Mouse (Mus musculus) adrenal gland, adult 2 months (tissue): Measurements from ENCODE around the gene Mtmr14. TPM values are rescaled to one million over a fixed set of nuclear protein-coding genes. Genes with fewer than 3 reads are reported as not detected.

Source experiments
- DNase-seq: peaks from one replicate; pipeline ENCODE4 v3.0.0; 2021
- polyA plus RNA-seq: library from polyadenylated mRNA; depleted of rRNA; stranded (reverse); fragments of >200 nt; gene quantifications from 2 replicates; pipeline ENCODE4 v1.2.3, GENCODE M21; 2012; rRNA removed
- total RNA-seq, 2 experiments: library from RNA; stranded (reverse); gene quantifications; 2 replicates each; pipeline ENCODE4 v1.2.3; 2021

Gene Mtmr14
- total and polyA plus RNA-seq, 3 experiments, result 14.8 to 47.1 (median 23.8) TPM

DNA sequence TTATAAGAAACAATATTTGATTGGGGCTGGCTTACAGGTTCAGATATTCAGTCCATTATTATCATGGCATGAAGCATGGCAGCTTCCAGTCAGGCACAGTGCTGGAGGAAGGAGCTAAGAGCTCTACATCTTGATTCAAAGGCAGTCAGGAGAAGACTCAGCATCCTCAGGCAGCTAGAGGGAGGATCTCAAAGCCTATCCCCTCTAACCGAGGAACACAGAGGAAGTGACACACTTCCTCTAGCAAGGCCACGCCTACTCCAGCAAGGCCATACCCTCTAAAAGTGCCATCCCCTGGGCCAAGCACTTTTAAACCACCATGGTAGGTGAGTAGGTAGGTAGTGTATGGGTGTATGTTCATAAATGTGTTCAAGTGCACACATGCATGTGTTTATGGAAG, 92.9 kb downstream of the Mtmr14 start:
- DNase-seq, result no peak

Other genes with a start within 250 kb of the Mtmr14 start
- 10 to 100 TPM; 32.7 to 35.2 TPM for gene Thumpd3, start 191.6 kb upstream of the Mtmr14 start, total RNA-seq
- 2.8 and 3.0 TPM in 2 replicates for gene Thumpd3, start 191.6 kb upstream of the Mtmr14 start, polyA plus RNA-seq
- 10 to 100 TPM; 72.0 to 96.9 TPM for gene Setd5, start 160.5 kb upstream of the Mtmr14 start, total RNA-seq
- 22.8 and 24.3 TPM in 2 replicates for gene Setd5, start 160.5 kb upstream of the Mtmr14 start, polyA plus RNA-seq
- gene Lhfpl4, start 42.5 kb upstream of the Mtmr14 start, total RNA-seq, result 1 to 10 TPM; 2.3 to 5.4 TPM
- gene Lhfpl4, start 42.5 kb upstream of the Mtmr14 start, polyA plus RNA-seq, result 3.8 and 5.5 TPM in 2 replicates
- 1 to 10 TPM; 2.8 to 3.4 TPM for gene Cpne9, start 44.5 kb downstream of the Mtmr14 start, total RNA-seq
- gene Cpne9, start 44.5 kb downstream of the Mtmr14 start, polyA plus RNA-seq, result 2.2 and 7.4 TPM in 2 replicates
- 10 to 100 TPM; 23.8 to 24.2 TPM for gene Brpf1, start 69.3 kb downstream of the Mtmr14 start, total RNA-seq
- gene Brpf1, start 69.3 kb downstream of the Mtmr14 start, polyA plus RNA-seq, result 14.3 and 15.1 TPM in 2 replicates
- gene Ogg1, start 89.1 kb downstream of the Mtmr14 start, total RNA-seq, result 10 to 100 TPM; 10.5 to 16.4 TPM
- 22.0 and 22.3 TPM in 2 replicates for gene Ogg1, start 89.1 kb downstream of the Mtmr14 start, polyA plus RNA-seq
- 10 to 100 TPM; 49.0 to 58.3 TPM for gene Camk1, start 106.1 kb downstream of the Mtmr14 start, total RNA-seq
- gene Camk1, start 106.1 kb downstream of the Mtmr14 start, polyA plus RNA-seq, result 56.7 and 69.9 TPM in 2 replicates
- gene Tada3, start 140.0 kb downstream of the Mtmr14 start, total RNA-seq, result 10 to 100 TPM; 35.1 to 47.0 TPM
- gene Tada3, start 140.0 kb downstream of the Mtmr14 start, polyA plus RNA-seq, result 32.4 and 34.5 TPM in 2 replicates
- 100 to 1,000 TPM; 175 to 211 TPM for gene Arpc4, start 140.3 kb downstream of the Mtmr14 start, total RNA-seq
- 61.0 and 62.3 TPM in 2 replicates for gene Arpc4, start 140.3 kb downstream of the Mtmr14 start, polyA plus RNA-seq
- gene Ttll3, start 151.4 kb downstream of the Mtmr14 start, total RNA-seq, result 1 to 10 TPM; 2.1 to 3.5 TPM
- 5.8 and 7.0 TPM in 2 replicates for gene Ttll3, start 151.4 kb downstream of the Mtmr14 start, polyA plus RNA-seq
- gene Rpusd3, start 181.5 kb downstream of the Mtmr14 start, total RNA-seq, result 1 to 10 TPM; 9.1 to 9.2 TPM
- 65.5 and 102 TPM in 2 replicates for gene Rpusd3, start 181.5 kb downstream of the Mtmr14 start, polyA plus RNA-seq
- 100 to 1,000 TPM; 354 to 980 TPM for gene Cidec, start 197.9 kb downstream of the Mtmr14 start, total RNA-seq
- gene Cidec, start 197.9 kb downstream of the Mtmr14 start, polyA plus RNA-seq, result 514 and 896 TPM in 2 replicates
- gene Jagn1, start 204.7 kb downstream of the Mtmr14 start, total RNA-seq, result 10 to 100 TPM; 50.5 TPM
- 49.5 and 64.3 TPM in 2 replicates for gene Jagn1, start 204.7 kb downstream of the Mtmr14 start, polyA plus RNA-seq
- gene Il17re, start 220.6 kb downstream of the Mtmr14 start, total RNA-seq, result 1 to 10 TPM; 1.1 to 1.9 TPM
- gene Il17re, start 220.6 kb downstream of the Mtmr14 start, polyA plus RNA-seq, result 4.0 TPM in 2 replicates
- gene Il17rc, start 233.6 kb downstream of the Mtmr14 start, total RNA-seq, result 10 to 100 TPM; 17.0 to 22.0 TPM
- 90.8 and 103 TPM in 2 replicates for gene Il17rc, start 233.6 kb downstream of the Mtmr14 start, polyA plus RNA-seq
- gene Creld1, start 245.5 kb downstream of the Mtmr14 start, total RNA-seq, result 10 to 100 TPM; 44.7 to 58.5 TPM
- 30.0 and 31.1 TPM in 2 replicates for gene Creld1, start 245.5 kb downstream of the Mtmr14 start, polyA plus RNA-seq